In the genomic region with DNA sequence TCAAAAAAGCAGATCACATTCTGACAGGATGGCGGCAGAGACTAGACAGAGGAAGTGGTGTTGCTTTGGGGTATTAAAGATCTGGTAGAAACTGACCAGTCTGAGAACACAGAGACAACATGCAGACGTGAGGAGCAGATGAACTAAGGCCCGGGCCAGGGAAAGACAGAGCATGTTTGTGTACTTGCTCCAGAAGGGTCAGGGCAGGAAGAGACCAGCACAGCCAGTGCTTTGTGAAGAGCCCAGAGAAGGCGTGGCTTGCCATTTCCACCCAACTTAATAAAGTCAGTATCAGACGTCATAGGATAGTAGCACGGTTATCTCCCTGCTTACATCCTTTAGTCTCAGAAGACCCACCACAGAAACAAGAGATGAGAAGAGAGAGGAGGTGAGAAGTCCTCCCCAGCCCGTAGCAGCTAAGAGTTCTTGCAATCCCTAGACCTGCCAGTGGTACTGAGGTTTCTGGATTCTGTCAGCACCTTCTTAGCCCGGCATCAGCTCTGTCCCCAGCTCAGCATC, we compare ENCODE assay signal across 11 mouse cellular contexts.
DNase-seq lines count a peak whose midpoint lies in the region; ATAC-seq lines count a peak whose summit lies in the region.
"Had no signal": no experiment of that assay in that cellular context is flagged by ENCODE, and none has a peak within 500 bp of the region (broad histone marks: within the 10 kb centered on the region; RNA-seq: fewer than 3 reads in every experiment).

No protein-coding gene starts in this region.

- H3K4me2 ChIP-seq in heart, embryonic 16.5 days (ENCODE audit: low read depth, low read length): no peak overlapping the region
- no peak overlapping the region for H3K4me2 ChIP-seq in heart, embryonic 11.5 days
- H3K4me2 ChIP-seq in lung, embryonic 15.5 days: no peak overlapping the region
- H3K4me2 ChIP-seq in hindbrain, embryonic 16.5 days (ENCODE audit: low read length): no peak overlapping the region
- H3K4me2 ChIP-seq: neural tube, embryonic 12.5 days had no signal

- H3K9me3 ChIP-seq in heart, embryonic 16.5 days (replicated peaks; ENCODE audit: control insufficient read depth, low read length): no peaks in the 10 kb centered on the region
- H3K9me3 ChIP-seq in heart, embryonic 11.5 days (replicated peaks; ENCODE audit: control insufficient read depth, low read length): no peaks in the 10 kb centered on the region
- H3K9me3 ChIP-seq in lung, embryonic 15.5 days: no peaks in the 10 kb centered on the region
- H3K9me3 ChIP-seq in hindbrain, embryonic 16.5 days (ENCODE audit: control insufficient read depth, low read length): no peaks in the 10 kb centered on the region
- H3K9me3 ChIP-seq: neural tube, embryonic 12.5 days had no signal

- peak; percentile 51; the same call in 1 of the 2 replicates for ATAC-seq in heart, embryonic 16.5 days (replicated peaks; ENCODE audit: extremely low read depth, insufficient read depth, low FRiP score)
- ATAC-seq in heart, embryonic 11.5 days (replicated peaks; ENCODE audit: insufficient number of reproducible peaks, low FRiP score, low TSS enrichment): no peak
- peak; percentile 27; the same call in 1 of the 2 replicates for ATAC-seq in lung, embryonic 15.5 days (ENCODE audit: borderline replicate concordance, extremely low read depth, low FRiP score, low TSS enrichment)
- ATAC-seq in hindbrain, embryonic 16.5 days: peak; percentile 68
- ATAC-seq in megakaryocyte-erythroid progenitor cell, adult 5-6 weeks (replicated peaks; ENCODE audit: low FRiP score, low TSS enrichment, poor library complexity, severe bottlenecking): peak; percentile 53
- ATAC-seq: Patski had no signal

- H3K9ac ChIP-seq in heart, embryonic 16.5 days (ENCODE audit: low read length): no peak overlapping the region
- no peak overlapping the region for H3K9ac ChIP-seq in heart, embryonic 11.5 days (ENCODE audit: low read depth, low read length)
- no peak overlapping the region for H3K9ac ChIP-seq in lung, embryonic 15.5 days
- no peak overlapping the region for H3K9ac ChIP-seq in hindbrain, embryonic 16.5 days (ENCODE audit: low read depth, low read length)
- H3K9ac ChIP-seq: neural tube, embryonic 12.5 days had no signal

- no peaks in the 10 kb centered on the region for H3K27me3 ChIP-seq in heart, embryonic 16.5 days (ENCODE audit: control insufficient read depth, insufficient read depth, low read length)
- H3K27me3 ChIP-seq in heart, embryonic 11.5 days (ENCODE audit: control insufficient read depth, insufficient read depth, low read length): no peaks in the 10 kb centered on the region
- no peaks in the 10 kb centered on the region for H3K27me3 ChIP-seq in lung, embryonic 15.5 days
- no peaks in the 10 kb centered on the region for H3K27me3 ChIP-seq in hindbrain, embryonic 16.5 days (replicated peaks; ENCODE audit: control insufficient read depth, insufficient read depth, low read length)
- H3K27me3 ChIP-seq: neural tube, embryonic 12.5 days; Patski had no signal

- 0 out of 2 replicates have a peak, but pooled peaks cover 9% of the 10 kb centered on the region for H3K36me3 ChIP-seq in heart, embryonic 16.5 days (ENCODE audit: control insufficient read depth, insufficient read depth)
- no peaks in the 10 kb centered on the region for H3K36me3 ChIP-seq in heart, embryonic 11.5 days (ENCODE audit: control insufficient read depth, insufficient read depth, low read length)
- peaks cover 7% of the 10 kb centered on the region; the same call in 1 of the 2 replicates for H3K36me3 ChIP-seq in lung, embryonic 15.5 days
- H3K36me3 ChIP-seq in hindbrain, embryonic 16.5 days (ENCODE audit: control insufficient read depth, insufficient read depth, low read length): 0 out of 2 replicates have a peak, but pooled peaks cover 3% of the 10 kb centered on the region

- WGBS in heart, embryonic 16.5 days: 34% methylated on average over 8 of the region's 8 CpGs
- WGBS in heart, embryonic 11.5 days (ENCODE audit: insufficient replicate concordance): 30% methylated on average over 8 of the region's 8 CpGs
- WGBS in lung, embryonic 15.5 days: 39% methylated on average over 8 of the region's 8 CpGs
- WGBS in hindbrain, embryonic 16.5 days: 64% methylated on average over 8 of the region's 8 CpGs

- DNase-seq in lung, adult 18-20 months: no peak
- DNase-seq in cerebellum, adult 11-12 months: no peak
- DNase-seq: cerebellum, postnatal 10 days; gastrocnemius, postnatal 36 days had no signal

- no peak overlapping the region for H3K4me3 ChIP-seq in heart, embryonic 16.5 days (ENCODE audit: low read length)
- no peak overlapping the region for H3K4me3 ChIP-seq in heart, embryonic 11.5 days (ENCODE audit: low read depth, low read length)
- no peak overlapping the region for H3K4me3 ChIP-seq in lung, embryonic 15.5 days
- H3K4me3 ChIP-seq in hindbrain, embryonic 16.5 days (ENCODE audit: low read length): no peak overlapping the region
- H3K4me3 ChIP-seq: neural tube, embryonic 12.5 days had no signal

- H3K27ac ChIP-seq in heart, embryonic 16.5 days (ENCODE audit: low read length): no peak overlapping the region
- no peak overlapping the region for H3K27ac ChIP-seq in heart, embryonic 11.5 days (ENCODE audit: low read depth, low read length)
- H3K27ac ChIP-seq in lung, embryonic 15.5 days: no peak overlapping the region
- H3K27ac ChIP-seq in hindbrain, embryonic 16.5 days (ENCODE audit: low read depth, low read length): no peak overlapping the region
- H3K27ac ChIP-seq: neural tube, embryonic 12.5 days had no signal

- peaks cover 2% of the 10 kb centered on the region; the same call in 1 of the 2 replicates for H3K4me1 ChIP-seq in heart, embryonic 16.5 days (ENCODE audit: control insufficient read depth, insufficient read depth, low read length)
- peaks cover 6% of the 10 kb centered on the region; the same call in 1 of the 2 replicates for H3K4me1 ChIP-seq in heart, embryonic 11.5 days (ENCODE audit: control insufficient read depth, insufficient read depth, low read length)
- 0 out of 2 replicates have a peak, but pooled peaks cover 3% of the 10 kb centered on the region for H3K4me1 ChIP-seq in lung, embryonic 15.5 days
- H3K4me1 ChIP-seq in hindbrain, embryonic 16.5 days (ENCODE audit: control insufficient read depth, insufficient read depth, low read depth, low read length): no peaks in the 10 kb centered on the region
